Mouse (Mus musculus): ENCODE measurements around the gene Zfp503.

Gene Zfp503

DNA sequence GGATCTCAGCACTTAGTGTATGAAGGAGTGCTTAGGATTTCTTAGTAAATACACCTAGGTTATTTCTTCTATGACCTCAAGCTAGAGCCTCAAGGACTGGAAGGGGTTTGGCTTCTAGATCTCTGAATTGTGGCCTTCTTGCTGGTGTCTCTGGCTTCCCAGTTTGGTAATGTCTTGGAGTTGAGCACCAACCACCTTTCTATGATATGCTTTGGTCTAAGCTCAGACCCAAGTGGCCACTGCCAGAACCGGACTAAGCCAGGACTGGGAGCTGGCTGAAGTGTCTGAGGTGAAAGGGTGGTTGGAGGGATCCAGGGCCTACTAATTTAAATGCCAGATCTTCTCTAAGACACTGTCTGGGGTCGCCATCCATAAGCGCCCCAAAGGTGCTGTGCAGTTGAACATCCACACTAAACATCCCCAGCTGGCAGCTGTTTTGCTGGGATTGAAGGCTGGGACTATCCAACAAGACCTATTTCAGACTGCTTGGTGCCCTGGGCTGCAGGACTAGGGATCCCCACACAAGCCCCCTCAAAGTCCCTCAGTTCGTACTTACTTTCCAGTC, 3.0 kb upstream of the Zfp503 start:
- peak; percentile 49 for DNase-seq

DNA sequence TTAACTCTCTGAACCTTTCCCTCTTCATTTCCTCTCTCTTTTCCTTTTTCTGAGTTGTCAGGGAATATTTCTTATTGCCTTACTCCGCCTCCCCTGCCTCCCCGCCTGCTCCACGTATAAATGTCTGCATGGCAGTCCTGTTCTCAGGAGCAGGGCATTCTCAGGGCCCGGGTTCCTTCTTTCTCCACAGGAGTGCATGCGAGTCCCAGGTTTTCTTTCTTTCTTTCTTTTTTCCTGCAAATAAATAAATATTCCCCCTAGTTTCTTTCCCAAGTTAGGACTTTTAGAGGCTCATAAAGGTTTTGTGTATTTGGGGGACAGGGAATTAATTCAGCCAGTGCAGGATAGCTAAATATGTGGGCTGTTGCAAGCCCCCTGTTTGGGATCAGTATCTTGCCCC, 2.5 kb upstream of the Zfp503 start:
- DNase-seq, result no peak

DNA sequence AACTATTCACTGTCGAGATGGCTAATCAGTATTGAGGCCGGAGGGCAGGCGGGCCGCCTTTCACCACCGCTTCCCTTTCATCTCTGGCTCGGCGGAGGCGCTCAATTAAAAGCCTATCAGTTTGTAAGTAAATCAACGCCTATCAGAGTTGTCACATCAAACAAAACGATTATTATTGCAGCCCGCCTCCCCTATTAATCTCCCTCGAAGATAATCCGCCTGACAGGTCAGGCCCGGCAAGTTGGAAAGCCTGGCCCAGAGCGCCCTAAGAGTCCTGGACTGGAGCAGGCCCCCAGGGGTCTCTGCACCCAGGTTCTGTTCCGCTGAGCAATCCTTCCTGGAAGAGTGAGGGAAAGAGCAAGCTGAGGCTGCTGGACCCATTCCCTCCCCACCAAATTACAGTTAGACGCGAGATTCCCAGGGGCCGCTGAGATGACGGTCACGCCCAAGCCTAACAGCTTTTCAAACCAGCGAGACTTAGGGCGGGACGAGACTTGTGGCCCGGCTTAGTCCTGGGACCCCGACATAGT, 1.9 kb upstream of the Zfp503 start:
- peak; percentile 77 for DNase-seq

DNA sequence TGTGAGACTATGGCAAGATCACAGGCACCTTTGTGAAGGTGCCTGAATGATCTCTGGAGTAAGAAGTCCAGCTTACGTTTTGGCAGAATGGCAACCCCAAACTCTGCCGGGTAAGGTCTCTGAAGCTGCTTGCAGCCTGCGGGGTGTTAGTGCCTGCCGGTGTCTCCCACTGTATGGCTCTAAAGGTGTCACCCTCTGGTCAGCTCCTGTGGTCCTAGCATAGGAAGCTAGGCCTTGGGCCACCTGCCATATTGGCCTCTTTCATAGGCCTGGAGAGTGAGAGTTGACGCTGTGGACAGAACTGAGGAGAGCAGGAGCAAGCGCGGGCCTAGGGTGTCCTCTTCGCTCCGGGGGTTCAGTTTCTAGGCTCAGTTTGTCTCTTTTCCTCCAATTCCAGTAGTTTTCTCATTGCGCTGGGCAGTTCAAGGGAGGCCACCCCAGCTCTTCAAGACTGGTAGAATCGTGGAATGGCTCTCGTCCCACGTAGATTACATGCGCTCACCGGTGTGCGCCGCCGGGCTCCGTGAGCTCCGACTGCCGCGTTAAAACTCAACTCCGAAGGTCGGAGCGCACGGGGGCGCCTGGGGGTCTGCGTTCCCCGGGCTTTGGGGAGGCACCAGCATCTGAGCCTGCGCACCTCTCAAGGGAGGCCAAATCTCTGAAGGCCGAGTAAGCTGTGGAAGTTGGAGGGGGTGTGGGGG, 1.1 kb upstream of the Zfp503 start:
- peak; percentile 59 for DNase-seq

DNA sequence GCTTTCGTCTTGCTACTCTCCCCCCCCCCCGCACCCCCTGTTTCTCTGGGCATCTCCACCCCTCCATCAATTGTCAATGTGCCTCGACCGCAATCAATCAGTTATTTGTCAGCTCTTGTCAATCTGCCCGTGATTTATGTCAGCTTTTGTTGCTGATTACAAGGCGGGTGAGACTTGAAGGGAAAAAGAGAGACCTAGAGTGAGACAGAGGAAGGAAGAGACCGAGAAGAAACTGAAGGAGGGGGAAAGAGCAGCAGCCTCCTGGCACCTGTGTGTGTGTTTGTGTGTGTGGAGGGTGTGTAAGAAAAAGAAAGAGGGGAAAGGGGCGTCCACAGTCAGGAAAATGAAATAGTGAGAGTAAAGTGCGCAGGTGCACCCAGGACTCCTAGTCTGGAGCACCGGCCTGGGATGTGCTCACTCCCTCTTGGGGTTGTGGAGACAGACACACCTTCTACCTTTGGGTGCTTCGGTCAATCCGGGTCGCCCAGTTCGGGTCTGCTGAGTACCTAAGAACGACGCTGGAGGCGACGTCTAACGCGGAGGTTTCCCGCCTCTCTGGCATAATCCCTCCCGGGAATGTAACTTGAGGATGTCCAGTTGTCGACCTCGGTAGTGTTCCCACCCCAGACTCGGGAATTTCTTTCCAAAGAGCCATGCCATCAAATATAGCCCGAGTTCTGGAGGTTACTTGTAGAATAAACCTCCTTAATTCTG, 667 bp downstream of the Zfp503 start:
- DNase-seq, result peak; percentile 72

DNA sequence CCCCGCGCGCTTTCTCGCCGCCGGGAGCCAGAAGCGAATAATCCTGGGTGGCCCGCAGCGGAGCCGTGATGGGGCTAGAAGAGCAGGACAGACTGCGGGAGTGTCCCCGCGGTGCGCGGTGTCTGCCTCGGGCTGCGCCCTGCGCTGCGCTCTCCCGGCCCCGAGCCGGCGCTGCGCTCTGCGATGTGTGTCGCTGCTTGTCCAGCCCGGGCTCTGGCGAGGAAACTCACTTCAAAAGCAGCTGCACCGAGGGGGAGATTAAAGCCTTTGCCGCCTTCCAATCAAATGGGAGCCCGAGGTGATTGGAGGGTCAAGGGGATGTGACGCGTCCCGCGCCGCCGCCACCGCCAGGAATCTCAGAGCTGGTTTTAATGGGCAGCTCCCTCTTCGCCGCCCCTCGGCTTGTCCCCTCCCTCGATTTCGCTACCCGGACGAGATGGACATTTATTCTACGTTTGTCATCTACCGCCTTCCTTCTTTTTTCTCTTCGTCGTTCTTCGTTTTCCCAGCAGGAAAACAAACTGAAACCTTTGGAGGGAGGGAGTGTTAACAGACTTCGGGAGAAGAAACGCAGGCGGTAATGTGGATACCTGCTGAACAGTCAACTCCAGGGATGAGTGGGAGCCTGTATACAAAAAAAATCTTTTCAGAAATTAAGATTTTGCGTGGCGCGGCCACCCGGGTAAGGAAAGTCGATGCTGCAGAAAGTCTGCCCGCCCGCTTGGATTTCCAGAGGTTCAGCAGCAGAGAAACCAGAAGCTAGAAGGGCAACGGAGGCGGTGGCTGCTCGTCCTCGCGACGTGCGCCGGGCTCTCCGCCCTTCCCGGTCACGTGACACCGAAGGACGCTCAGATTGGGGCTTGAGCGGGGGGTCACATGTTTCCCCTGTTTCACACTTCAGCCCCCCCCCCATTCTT, 1.5 kb downstream of the Zfp503 start:
- peak; percentile 99 for DNase-seq

DNA sequence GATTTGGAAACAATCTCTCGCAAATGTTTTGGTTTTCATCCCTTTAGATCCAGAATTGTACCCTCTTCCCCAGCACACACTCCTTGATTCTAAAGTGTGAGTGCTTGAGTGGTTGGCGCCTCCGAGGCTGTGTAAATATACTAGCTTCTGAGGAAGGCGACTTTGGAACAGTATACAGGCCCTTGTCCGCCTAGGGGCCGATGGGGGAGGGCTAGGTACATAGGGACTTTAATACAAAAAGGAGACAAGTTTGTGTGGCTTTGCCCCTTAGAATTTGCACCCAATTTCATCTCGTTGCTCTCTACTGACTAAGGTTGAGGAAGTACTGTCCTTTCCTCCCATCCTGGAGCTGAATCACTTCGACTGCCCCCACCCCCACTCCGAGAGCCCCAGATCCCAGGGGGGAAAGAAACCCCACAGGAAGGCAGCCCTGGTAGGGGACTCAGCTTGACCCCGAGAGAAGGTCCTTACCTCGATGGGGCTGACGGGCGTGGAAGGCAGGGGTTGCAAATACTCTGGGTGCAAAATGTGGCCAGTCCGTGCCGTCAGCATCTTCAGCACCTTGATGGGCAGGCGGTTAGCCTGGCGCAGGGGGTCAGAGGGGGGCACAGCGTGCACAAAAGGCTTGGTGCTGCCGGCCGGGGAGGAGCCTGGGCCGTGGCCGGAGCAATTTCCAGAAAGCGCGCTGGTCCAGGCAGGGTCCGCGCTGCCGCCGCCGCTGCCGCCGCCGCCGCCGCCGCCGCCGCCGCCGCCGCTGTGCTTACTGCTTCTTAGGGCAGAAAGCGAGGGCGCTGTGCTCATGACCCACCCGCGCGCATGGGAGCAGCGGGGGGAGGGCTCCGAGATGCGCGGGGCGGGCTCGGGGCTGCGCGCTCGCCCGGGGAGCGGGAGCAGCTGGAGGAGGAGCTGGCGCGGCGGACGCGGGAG, 2.4 kb downstream of the Zfp503 start:
- DNase-seq, result peak; percentile 36

DNA sequence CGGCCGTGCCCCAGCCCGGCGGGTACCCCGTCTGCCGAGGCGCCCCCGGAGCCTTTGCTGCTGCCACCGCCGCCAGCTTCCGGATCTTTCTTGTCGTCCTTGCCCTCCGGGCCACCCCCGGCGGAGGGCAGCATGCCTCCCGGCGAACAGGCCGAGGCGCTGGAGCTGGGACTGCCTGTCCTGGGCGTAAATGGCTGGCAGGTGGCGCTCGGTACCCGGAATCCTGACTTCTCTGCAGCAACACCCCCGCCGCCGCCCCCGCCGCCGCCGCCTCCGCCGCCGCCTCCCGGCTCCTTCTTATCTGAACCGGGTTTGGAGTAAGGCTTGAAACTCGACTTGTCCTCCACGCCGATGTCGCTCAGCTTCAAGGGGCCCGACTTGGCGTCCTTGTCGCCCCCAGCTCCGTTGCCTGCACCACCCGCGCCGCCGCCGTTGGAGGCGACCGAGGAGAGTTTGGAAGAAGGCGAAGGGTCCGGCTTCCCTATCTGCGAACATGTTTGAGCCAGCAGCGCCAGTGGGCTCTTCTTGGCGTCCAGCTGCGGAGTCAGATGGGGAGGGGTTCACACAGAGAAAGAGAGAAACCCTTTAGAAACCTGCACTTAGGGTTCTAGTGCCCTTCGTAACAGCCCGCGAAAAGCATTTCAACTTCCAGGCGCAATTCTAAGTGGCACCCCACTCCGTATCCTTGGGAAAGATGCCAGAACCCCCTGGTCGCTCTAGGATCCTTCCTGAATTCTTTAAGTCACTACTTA, 3.2 kb downstream of the Zfp503 start:
- peak; percentile 75 for DNase-seq

DNA sequence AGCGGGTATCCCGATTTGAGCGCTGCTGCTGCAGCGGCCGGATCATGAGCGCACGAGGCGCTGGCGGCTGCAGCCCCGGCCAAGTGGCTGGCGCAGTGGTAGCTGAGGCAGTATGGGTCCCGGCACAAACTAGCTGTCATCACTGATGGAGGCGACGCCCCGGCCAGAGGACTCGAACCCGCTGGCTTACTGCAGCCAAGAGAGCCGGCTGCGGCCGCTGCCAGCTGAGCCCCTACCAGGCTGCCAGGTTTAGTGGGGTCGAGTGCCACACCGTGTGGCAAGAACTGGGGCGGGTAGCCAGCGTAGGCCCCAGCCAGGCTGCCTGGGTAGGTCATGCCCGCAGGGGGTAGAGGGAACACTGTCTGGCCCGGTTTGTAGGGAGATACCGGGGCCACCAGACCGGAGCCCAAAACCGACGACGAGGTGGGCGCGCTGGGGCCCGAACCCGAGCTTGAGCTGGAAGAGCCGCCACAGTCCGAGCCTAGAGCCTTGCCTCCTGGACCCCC, 3.9 kb downstream of the Zfp503 start:
- no peak for DNase-seq

DNA sequence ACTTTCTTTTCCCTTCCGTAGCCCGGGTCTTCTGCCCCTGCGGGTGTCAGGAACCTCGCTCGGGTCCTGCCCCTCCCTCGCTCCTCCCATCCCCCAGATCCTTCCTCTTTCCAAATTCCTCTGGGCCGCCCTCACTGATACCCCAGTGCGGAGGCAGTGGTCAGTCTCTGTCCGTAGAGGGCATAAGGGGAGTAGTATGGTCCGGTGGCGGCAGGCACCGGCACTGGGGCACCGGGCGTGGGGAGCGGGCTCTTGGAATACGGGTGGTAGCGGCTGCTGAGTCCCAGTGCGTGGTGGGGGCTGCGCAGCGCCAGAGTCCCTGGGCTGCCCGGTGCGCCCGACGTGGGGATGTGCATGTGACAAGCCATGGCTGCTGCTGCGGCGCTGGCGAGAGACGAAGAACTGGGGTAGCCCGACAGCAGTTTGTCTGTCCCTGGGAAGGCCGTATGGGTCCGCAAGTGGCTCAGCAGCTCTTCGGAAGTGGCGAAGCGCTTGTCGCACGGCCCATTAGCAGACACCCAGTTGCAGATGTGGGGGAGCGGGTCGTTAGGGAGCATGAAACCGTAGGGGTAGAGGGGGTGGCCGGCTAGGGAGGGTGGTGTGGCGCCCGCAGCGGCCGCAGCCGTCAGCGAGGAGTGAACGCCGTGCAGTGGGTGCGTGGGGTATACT, 4.5 kb downstream of the Zfp503 start:
- peak; percentile 66 for DNase-seq

DNA sequence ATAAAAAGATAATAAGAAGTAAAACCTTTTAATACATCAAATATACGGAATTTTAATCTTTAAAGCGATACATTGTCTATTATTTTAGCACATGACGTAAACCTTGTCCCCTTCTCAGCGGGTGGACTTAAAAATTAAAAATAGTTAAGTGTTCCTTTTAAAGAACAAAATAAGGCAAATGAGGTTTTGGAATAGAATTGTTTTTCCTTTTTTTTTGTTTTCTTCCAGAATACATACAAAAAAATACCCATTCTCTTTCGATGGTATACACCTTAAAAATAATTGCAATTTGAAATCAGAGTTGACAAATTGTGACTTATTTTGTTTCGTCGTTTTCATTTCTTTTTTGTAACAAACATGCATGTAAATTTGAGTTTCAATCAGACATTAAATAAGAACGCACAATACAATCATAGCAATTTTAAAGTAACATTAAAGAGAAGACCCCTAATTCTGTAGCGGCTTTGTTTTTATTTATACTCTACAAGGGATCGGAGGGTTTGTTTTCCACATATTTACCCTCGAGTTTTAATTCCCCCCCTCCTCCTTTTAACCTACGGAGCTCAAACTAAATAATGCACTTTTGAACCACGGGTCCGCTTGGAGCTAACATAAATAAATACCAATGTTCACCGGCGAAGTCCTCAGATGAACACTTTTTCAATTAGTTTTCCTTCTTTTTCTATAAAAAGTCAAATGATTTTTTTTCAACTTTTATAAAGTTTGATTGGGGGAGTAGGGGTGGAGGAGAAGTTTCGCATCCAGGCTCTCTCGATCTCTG, 5.3 kb downstream of the Zfp503 start:
- DNase-seq, result no peak

DNA sequence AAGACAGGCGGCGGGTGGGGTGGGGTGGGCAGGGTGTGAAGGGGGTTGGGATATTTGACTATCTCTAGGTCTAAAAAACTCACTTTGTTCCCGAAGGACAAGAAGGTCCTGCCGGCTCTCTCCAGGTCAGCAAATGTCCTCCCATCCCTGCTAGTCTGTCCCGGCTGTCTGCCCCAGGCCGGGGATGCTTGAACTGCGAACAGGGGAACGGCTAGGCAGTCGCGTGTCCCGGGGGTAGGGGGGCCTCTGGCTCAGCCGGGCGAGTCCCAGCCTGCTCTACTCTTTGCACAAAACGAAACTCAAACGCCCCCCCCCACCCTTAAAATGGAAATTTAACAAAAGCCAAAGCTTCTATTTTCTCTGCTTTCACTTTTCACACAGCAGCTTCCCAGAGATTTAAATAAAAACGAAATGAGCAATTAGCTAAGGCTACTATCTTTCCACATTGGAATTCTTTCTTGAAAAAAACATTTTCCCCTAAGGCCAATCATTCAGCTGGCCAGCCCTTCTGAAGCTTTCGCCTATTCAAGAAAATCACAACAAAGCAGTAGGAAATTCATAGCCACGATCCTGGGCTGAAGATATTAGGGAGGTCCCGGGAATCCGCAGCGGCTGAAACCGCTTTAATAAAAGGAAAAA, 6.0 kb downstream of the Zfp503 start:
- DNase-seq, result no peak

DNA sequence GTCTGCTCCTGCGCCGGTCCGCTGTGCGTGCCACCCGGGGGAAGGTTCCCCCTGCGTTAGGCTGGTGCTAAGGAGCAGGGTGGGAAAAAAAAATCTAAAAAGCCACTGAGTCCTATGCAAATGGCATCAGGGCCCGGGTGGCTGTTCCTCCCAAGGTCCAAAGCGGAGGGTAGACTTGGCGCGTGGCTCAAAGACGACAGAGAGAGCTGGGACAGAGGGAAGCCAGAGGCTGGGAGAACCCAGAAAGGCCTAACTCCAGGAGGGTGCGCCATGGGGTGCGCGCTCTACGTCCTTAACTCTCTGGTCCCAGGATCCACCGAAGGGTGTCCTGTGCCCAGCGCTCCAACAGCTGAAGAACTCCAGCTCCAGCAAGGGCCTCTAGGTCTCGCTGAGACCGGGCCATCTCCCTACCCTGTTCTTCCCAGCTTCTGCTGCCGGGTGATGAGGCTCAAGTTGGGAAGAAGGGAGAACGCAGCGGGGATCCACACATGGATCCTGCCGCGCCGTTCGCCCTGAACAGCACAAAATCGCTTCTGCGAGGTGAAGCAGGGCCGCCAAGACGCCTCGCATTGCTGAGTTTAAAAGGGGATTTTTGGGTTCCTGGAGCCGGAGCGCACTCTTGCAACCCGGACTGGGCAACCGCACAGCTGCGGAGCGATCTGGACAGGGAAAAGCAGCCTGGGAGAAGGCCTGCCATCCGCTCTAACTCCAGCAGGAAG, 6.7 kb downstream of the Zfp503 start:
- DNase-seq, result peak; percentile 33

DNA sequence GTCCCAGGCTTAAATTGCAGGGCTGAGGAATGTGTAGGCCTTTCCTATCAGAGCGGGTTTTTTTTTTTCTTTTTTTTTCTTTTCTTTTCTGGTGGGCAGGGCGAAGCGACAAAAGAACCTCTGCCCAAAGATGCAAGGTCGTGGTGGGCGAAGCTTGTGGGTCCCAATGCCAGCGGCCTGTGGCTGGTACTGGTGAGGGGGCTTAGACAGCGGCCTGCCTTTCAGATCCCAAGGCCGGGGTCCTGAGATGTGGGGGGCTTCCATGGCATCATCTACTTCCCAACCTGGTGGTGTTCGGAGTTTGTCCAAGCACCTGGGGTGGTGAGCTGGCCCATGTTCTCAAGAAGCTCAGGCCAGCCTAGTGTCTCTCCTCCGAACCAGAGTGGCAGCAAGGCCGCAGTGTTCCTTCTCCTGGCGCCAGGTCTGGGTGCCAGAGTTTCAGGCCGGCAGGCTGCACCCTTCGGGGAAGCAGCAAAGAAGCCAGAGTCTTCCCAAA, 7.3 kb downstream of the Zfp503 start:
- peak; percentile 60 for DNase-seq

DNA sequence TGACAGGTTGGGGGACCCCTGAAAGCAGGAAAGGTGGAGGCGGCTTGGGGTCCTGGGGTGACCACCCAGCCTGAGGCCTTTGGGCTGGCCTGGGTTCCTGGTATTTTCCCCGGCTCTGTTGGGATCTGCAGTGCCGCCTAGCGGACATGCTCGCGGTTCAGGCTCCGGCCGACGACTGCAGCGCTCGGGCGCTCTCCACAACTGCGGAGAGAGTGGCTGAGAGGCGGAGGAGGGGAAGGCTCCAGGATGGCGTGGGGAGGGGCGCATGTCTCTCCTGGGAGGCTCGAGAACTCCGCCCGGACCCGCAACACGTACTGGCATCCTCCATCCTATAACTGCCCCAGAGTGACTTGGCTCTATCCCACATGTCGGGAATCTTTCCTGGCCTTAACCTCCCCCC, 7.9 kb downstream of the Zfp503 start:
- DNase-seq, result peak; percentile 80

DNA sequence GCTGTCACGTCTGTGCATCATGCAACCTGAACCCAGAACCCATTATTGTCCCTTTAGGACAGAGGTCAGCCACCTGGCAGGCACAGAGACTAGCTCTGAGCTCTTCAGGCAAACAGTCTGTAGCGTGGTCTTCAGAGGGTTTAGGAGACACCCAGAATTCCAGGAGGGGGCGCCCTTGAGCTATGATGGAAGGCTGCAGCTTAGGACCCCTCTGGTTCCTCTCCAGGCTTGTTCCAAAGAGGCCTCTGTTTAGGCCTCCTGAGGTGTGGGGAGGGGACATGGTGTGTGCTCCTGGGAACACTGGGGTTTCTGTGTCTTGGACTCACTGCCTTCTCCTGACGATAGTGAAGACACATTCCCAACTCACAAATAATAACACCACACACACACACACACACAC, 20.4 kb downstream of the Zfp503 start:
- DNase-seq, result peak; percentile 56

DNA sequence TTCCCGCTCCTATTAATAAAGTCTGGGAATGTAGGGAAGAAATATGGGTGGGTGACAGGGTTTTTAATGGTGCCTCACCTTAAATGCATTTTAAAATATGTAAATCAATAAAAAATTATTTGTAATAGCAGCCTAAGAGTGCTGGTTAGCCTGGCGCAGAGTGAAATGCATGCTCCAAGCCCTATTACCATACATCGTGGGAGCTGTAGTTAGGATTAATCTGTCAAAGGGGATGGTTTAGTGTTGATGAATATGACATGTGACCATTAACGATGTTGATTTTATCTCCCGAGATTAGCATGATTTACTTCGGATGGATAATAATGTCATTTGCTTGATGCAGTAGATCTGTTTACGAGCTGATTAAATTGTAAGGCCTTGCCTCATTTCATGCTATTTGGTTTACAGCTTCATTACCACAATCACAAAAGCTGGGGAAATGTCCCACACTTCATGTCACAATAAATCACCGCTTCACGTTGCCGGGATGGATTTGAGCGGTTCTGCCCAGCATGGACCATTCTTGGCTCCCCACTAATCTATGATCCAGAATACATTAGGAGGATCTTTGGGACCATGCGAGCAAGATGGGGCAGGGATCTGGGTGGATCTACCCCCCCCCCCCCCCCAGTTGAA, 21.9 kb downstream of the Zfp503 start:
- no peak for DNase-seq
